Mouse (Mus musculus) hindbrain, postnatal 0 days (tissue): ENCODE results near the gene Zcchc18. TPM values are rescaled to one million over a fixed set of nuclear protein-coding genes. Genes with fewer than 3 reads are reported as not detected.
A peak's percentile ranks its signal among the peaks of the same experiment; 100 is the strongest.

Experiments
- ATAC-seq: fragments of 200-750 bp; cut with Nextera tagmentation; 2 replicates; pipeline ENCODE4 v1.8.0; 2017; ENCODE audit warnings: mild to moderate bottlenecking, moderate TSS enrichment, moderate library complexity
- DNase-seq: peaks from one replicate; pipeline ENCODE4 v3.0.0-alpha.2; 2015; ENCODE audit warnings: low spot score
- H3K27ac ChIP-seq: fragments of 300-500 bp; sonication (generic); 2 replicates; pipeline ENCODE4 v1.5.1; 2014; ENCODE audit warnings: mild to moderate bottlenecking
- H3K27me3 ChIP-seq: fragments of 300-500 bp; sonication (generic); 2 replicates; pipeline ENCODE4 v1.6.1; 2014; ENCODE audit warnings: low read length, mixed read lengths; ENCODE audit not compliant: insufficient read depth
- H3K36me3 ChIP-seq: fragments of 300-500 bp; sonication (generic); 2 replicates; pipeline ENCODE4 v1.6.1; 2014; ENCODE audit warnings: low read length, mixed read lengths; ENCODE audit not compliant: insufficient read depth
- H3K4me1 ChIP-seq: fragments of 300-500 bp; sonication (generic); 2 replicates; pipeline ENCODE4 v1.6.1; 2014; ENCODE audit warnings: antibody characterized with exemption, low read length, mixed read lengths; ENCODE audit not compliant: insufficient read depth
- H3K4me2 ChIP-seq: fragments of 300-500 bp; sonication (generic); 2 replicates; pipeline ENCODE4 v1.6.1; 2014; ENCODE audit warnings: low read depth, mild to moderate bottlenecking, low read length, moderate library complexity, mixed read lengths
- H3K4me3 ChIP-seq: fragments of 300-500 bp; sonication (generic); 2 replicates; pipeline ENCODE4 v1.5.1; 2014; ENCODE audit warnings: low read length
- H3K9ac ChIP-seq: fragments of 300-500 bp; sonication (generic); replicated peaks from 2 replicates; pipeline ENCODE4 v1.6.1; 2014; ENCODE audit warnings: mild to moderate bottlenecking, low read length, moderate library complexity, mixed read lengths
- H3K9me3 ChIP-seq: fragments of 300-500 bp; sonication (generic); 2 replicates; pipeline ENCODE4 v1.6.1; 2016; ENCODE audit warnings: low read length, mixed read lengths
- CTCF ChIP-seq: IDR thresholded peaks from 2 replicates; pipeline ENCODE4 v1.5.1; 2016; ENCODE audit warnings: antibody characterized with exemption, control low read depth, low read depth
- WGBS: fragments of 180-500 bp; shearing (Covaris S2); extraction: QIAGEN DNeasy Blood & Tissue Kit; methylation state at CpG from one replicate; pipeline ENCODE4 v1.1.7; 2014; 5-methylcytosine and 5-hydroxymethylcytosine counted together
- polyA plus RNA-seq: library from polyadenylated mRNA; unstranded; fragments of >200 nt; fragmentation: Nextera tagmentation; extraction: Ambion mirVana; gene quantifications from 2 replicates; pipeline ENCODE4 v1.2.1, GENCODE M21; 2015
- total RNA-seq: library from RNA; depleted of rRNA; stranded (reverse); fragments of >200 nt; gene quantifications from 2 replicates; pipeline ENCODE4 v1.2.3, GENCODE M21; 2014; rRNA removed

The Zcchc18 gene
- total and polyA plus RNA-seq, 2 experiments from 2014 or later = 151 to 508 TPM

GRCm38 (mm10) chrX:137038502-137038901 lies 45.5 kb downstream of the Zcchc18 start:
- DNase-seq (no peak), ATAC-seq (peak; percentile 46)
- 55% methylated on average over 7 of the region's 7 CpGs for WGBS
- Histone ChIP-seq H3K4me2 (peak overlapping the region; percentile 65), H3K36me3 (no peaks in the 10 kb centered on the region), H3K27me3 (no peaks in the 10 kb centered on the region), H3K27ac (peak overlapping the region; percentile 85; the same call in 1 of the 2 replicates), H3K9me3 (no peaks in the 10 kb centered on the region), H3K4me1 (no peaks in the 10 kb centered on the region), H3K9ac (peak overlapping the region; percentile 52), H3K4me3 (peak overlapping the region; percentile 52)
- TF ChIP-seq CTCF = no peak

Other genes starting within 250 kb of the Zcchc18 start
- gene Morf4l2, start 249.5 kb upstream of the Zcchc18 start, total RNA-seq = 250 and 251 TPM in 2 replicates
- 527 and 536 TPM in 2 replicates for gene Morf4l2, start 249.5 kb upstream of the Zcchc18 start, polyA plus RNA-seq
- not detected in 2 replicates for gene Glra4, start 213.0 kb upstream of the Zcchc18 start, total RNA-seq
- gene Glra4, start 213.0 kb upstream of the Zcchc18 start, polyA plus RNA-seq = 0.11 TPM in 1 of 2 replicates, not detected in the other
- 54.3 and 64.8 TPM in 2 replicates for gene Plp1, start 170.5 kb upstream of the Zcchc18 start, total RNA-seq
- gene Plp1, start 170.5 kb upstream of the Zcchc18 start, polyA plus RNA-seq = 46.2 and 67.2 TPM in 2 replicates
- gene Rab9b, start 124.4 kb upstream of the Zcchc18 start, total RNA-seq = 19.9 and 24.9 TPM in 2 replicates
- 13.3 and 17.3 TPM in 2 replicates for gene Rab9b, start 124.4 kb upstream of the Zcchc18 start, polyA plus RNA-seq
- not detected in 2 replicates for gene H2bfm, start 65.8 kb upstream of the Zcchc18 start, total RNA-seq
- gene H2bfm, start 65.8 kb upstream of the Zcchc18 start, polyA plus RNA-seq = not detected in 2 replicates
- gene Tmsb15b2, start 17.7 kb upstream of the Zcchc18 start, total RNA-seq = 1.0 and 6.3 TPM in 2 replicates
- 74.9 and 82.2 TPM in 2 replicates for gene Tmsb15b2, start 17.7 kb upstream of the Zcchc18 start, polyA plus RNA-seq
- 1.7 and 4.2 TPM in 2 replicates for gene Tmsb15l, start 16.3 kb upstream of the Zcchc18 start, total RNA-seq
- gene Tmsb15l, start 16.3 kb upstream of the Zcchc18 start, polyA plus RNA-seq = 8.8 and 9.1 TPM in 2 replicates
- 0.68 and 19.2 TPM in 2 replicates for gene Tmsb15b1, start 16.3 kb upstream of the Zcchc18 start, total RNA-seq
- gene Tmsb15b1, start 16.3 kb upstream of the Zcchc18 start, polyA plus RNA-seq = 39.0 and 43.7 TPM in 2 replicates
- 24.8 and 28.4 TPM in 2 replicates for gene Slc25a53, start 45.1 kb downstream of the Zcchc18 start, total RNA-seq
- gene Slc25a53, start 45.1 kb downstream of the Zcchc18 start, polyA plus RNA-seq = 12.2 and 12.6 TPM in 2 replicates
- 9.8 and 10.9 TPM in 2 replicates for gene Fam199x, start 56.4 kb downstream of the Zcchc18 start, total RNA-seq
- gene Fam199x, start 56.4 kb downstream of the Zcchc18 start, polyA plus RNA-seq = 6.4 and 6.8 TPM in 2 replicates
- not detected in 2 replicates for gene Esx1, start 128.9 kb downstream of the Zcchc18 start, total RNA-seq
- not detected in 2 replicates for gene Esx1, start 128.9 kb downstream of the Zcchc18 start, polyA plus RNA-seq